Mouse (Mus musculus): ENCODE data around the gene D930020B18Rik.

- TF ChIP-seq POLR2A (IDR thresholded peaks at IDR 0.05; ENCODE audit: borderline replicate concordance, low read depth, low read length) = no peak
- no peak for TF ChIP-seq CTCF (IDR thresholded peaks at IDR 0.05; ENCODE audit: low read depth, low read length)
Measured at GRCm38 (mm10) chr10:121611587-121611986, 29.8 kb upstream of the D930020B18Rik start.

All from bone marrow macrophage, adult 2 months (primary cell).